Comparison of ENCODE assay signal across 9 mouse cellular contexts in genomic region chr4:62229448-62229847, GRCm38 (mm10). TPM values are rescaled to one million over a fixed set of nuclear protein-coding genes. Genes with fewer than 3 reads are reported as not detected.
A peak's percentile ranks its signal among the peaks of the same experiment; 100 is the strongest.
DNase-seq lines count a peak whose midpoint lies in the region; ATAC-seq and TF ChIP-seq lines count a peak whose summit lies in the region.
"Had no signal": no experiment of that assay in that cellular context is flagged by ENCODE, and none has a peak within 500 bp of the region (broad histone marks: within the 10 kb centered on the region; RNA-seq: fewer than 3 reads in every experiment).

No protein-coding gene starts in this region.

- DNase-seq in kidney, adult 2 months = peak; percentile 7
- DNase-seq in urinary bladder, postnatal 14 days (ENCODE audit: low spot score) = peak; percentile 12
- DNase-seq in urinary bladder, postnatal 36 days (ENCODE audit: low spot score in 2 of 2) = no peak
- DNase-seq in cerebellum, adult 9-11 months = peak; percentile 16
- no peak for DNase-seq in spleen, postnatal 36 days (ENCODE audit: low spot score in 2 of 2)
- DNase-seq in Muller cell, postnatal 12 days (ENCODE audit: inconsistent ontology term) = no peak

- H3K36me3 ChIP-seq in kidney, adult 2 months (ENCODE audit: control insufficient read depth, insufficient read depth, low read length) = no peaks in the 10 kb centered on the region
- H3K36me3 ChIP-seq in kidney, embryonic 15.5 days = no peaks in the 10 kb centered on the region
- H3K36me3 ChIP-seq: heart, embryonic 15.5 days had no signal

- H3K27ac ChIP-seq in kidney, adult 2 months (ENCODE audit: insufficient read depth, low read depth, low read length) = no peak overlapping the region
- H3K27ac ChIP-seq in kidney, embryonic 15.5 days = no peak overlapping the region
- H3K27ac ChIP-seq: heart, embryonic 15.5 days had no signal

- no peaks in the 10 kb centered on the region for H3K4me1 ChIP-seq in kidney, adult 2 months (ENCODE audit: control insufficient read depth, insufficient read depth, low read length)
- no peaks in the 10 kb centered on the region for H3K4me1 ChIP-seq in kidney, embryonic 15.5 days
- H3K4me1 ChIP-seq: heart, embryonic 15.5 days; megakaryocyte, embryonic 14.5 days had no signal

- no peak for ATAC-seq in kidney, embryonic 15.5 days (replicated peaks; ENCODE audit: low FRiP score)

- H3K4me2 ChIP-seq in kidney, embryonic 15.5 days = no peak overlapping the region
- H3K4me2 ChIP-seq: heart, embryonic 15.5 days had no signal

- peak; percentile 46 for TF ChIP-seq CTCF in kidney, adult 2 months (conservative IDR thresholded peaks at IDR 0.05; ENCODE audit: insufficient read depth, insufficient read length, low read depth, low read length)

- no peak for TF ChIP-seq POLR2A in kidney, adult 2 months (IDR thresholded peaks at IDR 0.05; ENCODE audit: low read depth, low read length)

- H3K9me3 ChIP-seq in kidney, embryonic 15.5 days (replicated peaks) = no peaks in the 10 kb centered on the region
- H3K9me3 ChIP-seq: heart, embryonic 15.5 days had no signal

- H3K27me3 ChIP-seq in kidney, adult 2 months (replicated peaks; ENCODE audit: control insufficient read depth, insufficient read depth, low read length) = no peaks in the 10 kb centered on the region
- no peaks in the 10 kb centered on the region for H3K27me3 ChIP-seq in kidney, embryonic 15.5 days
- H3K27me3 ChIP-seq: heart, embryonic 15.5 days; megakaryocyte, embryonic 14.5 days had no signal

- WGBS in kidney, adult 2 months = 84% methylated on average over 7 of the region's 7 CpGs
- WGBS in kidney, embryonic 15.5 days = 90% methylated on average over 7 of the region's 7 CpGs

- no peak overlapping the region for H3K4me3 ChIP-seq in kidney, adult 2 months (ENCODE audit: insufficient read depth, low read depth, low read length)
- no peak overlapping the region for H3K4me3 ChIP-seq in kidney, embryonic 15.5 days (replicated peaks)
- H3K4me3 ChIP-seq: heart, embryonic 15.5 days; megakaryocyte, embryonic 14.5 days had no signal

- H3K9ac ChIP-seq in kidney, embryonic 15.5 days = no peak overlapping the region
- H3K9ac ChIP-seq: heart, embryonic 15.5 days had no signal

RNA-seq across cellular contexts. Expression of gene Zfp37, which starts 1.4 kb away (rescaled TPM):
- polyA plus RNA-seq in kidney, adult 2 months (2012; rRNA removed) = 0.26 and 0.50 TPM in 2 replicates
- polyA plus RNA-seq in kidney, embryonic 15.5 days (2015; fragmentation: Nextera tagmentation; extraction: Ambion mirVana) = 10.2 and 11.3 TPM in 2 replicates

RNA-seq across cellular contexts. Expression of gene Slc31a2, which starts 32.9 kb away (rescaled TPM):
- 26.6 and 33.0 TPM in 2 replicates for polyA plus RNA-seq in kidney, adult 2 months (2012; rRNA removed)
- 23.9 and 26.5 TPM in 2 replicates for polyA plus RNA-seq in kidney, embryonic 15.5 days (2015; fragmentation: Nextera tagmentation; extraction: Ambion mirVana)

Comparison
In these comparisons a context has a peak if more than half of its experiments do, and no peak if none do; other contexts are left out.
1. DNase-seq: peak in kidney, adult 2 months (single experiment), urinary bladder, postnatal 14 days (single experiment) and cerebellum, adult 9-11 months (single experiment); none in urinary bladder, postnatal 36 days (0 of 2), spleen, postnatal 36 days (0 of 2) and Muller cell, postnatal 12 days (single experiment).